Mouse (Mus musculus) erythroblast, embryonic 14.5 days (primary cell): ENCODE measurements around the gene Best3.

Source experiments
- GATA1 ChIP-seq: IDR thresholded peaks from 2 replicates; pipeline ENCODE4 v1.6.1; 2012; ENCODE audit warnings: low read length, inconsistent platforms, mixed read lengths
- TAL1 ChIP-seq: IDR thresholded peaks from 3 replicates; pipeline ENCODE4 v1.6.1; 2012; ENCODE audit warnings: low read length, inconsistent platforms, mixed read lengths

DNA sequence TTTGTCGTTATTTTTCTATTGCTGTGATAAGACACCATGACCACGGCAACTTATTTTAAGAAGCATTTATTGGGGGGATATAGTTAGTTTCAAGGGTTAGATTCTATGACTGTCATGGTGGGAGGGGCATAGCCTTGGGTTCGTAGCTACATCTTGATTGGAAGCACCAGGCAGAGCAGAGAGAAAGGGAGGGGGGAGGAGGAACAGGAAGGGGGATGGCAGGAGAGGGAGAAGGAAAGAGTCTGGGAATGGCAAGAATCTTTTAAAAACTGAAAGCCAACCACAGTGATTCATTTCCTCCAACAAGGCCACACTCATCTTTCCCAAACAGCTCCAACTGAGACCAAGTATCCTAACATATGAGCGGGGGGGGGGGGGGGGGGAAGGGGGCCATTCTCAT lies 3.6 kb upstream of the Best3 start:
- TF ChIP-seq GATA1 (no peak), TAL1 (no peak)
